Mouse (Mus musculus): ENCODE data around the gene C1ra.
"Not testable (repeated sequence)": the region's sequence is repeated elsewhere in the genome, so short reads cannot be mapped to it uniquely, and the experiment has no call there.

Gene C1ra

DNA sequence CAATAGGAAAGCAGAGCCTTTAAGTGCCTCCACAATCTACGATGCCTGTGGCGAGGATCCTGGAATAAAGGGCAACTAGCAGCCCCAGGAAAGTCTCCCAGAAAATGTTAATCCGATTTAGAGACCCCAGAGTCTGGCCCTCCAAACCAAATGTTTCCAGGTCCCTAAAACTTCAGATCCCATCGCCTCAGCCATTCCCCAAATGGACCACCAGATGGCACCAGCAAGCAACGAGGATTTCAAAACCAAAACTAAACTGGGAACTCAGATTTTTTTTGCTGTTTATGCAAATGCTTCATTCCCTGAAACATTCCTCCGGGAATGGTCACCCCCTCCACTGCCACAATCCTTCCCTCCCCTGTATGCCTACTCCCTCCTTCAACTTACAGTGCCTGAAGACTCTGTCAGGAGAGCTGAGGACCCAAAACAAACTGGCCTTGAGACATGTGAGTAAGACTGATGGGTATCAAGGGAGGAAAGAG, at the start of gene C1ra:
C1ra (plus strand) TSS at position 51 of the 482 bp plus-strand sequence.
- peak; percentile 43 for DNase-seq

GRCm38 (mm10) chr6:124463881-124464291, 48.3 kb upstream of the C1ra start:
- peak; percentile 36 for DNase-seq

DNA sequence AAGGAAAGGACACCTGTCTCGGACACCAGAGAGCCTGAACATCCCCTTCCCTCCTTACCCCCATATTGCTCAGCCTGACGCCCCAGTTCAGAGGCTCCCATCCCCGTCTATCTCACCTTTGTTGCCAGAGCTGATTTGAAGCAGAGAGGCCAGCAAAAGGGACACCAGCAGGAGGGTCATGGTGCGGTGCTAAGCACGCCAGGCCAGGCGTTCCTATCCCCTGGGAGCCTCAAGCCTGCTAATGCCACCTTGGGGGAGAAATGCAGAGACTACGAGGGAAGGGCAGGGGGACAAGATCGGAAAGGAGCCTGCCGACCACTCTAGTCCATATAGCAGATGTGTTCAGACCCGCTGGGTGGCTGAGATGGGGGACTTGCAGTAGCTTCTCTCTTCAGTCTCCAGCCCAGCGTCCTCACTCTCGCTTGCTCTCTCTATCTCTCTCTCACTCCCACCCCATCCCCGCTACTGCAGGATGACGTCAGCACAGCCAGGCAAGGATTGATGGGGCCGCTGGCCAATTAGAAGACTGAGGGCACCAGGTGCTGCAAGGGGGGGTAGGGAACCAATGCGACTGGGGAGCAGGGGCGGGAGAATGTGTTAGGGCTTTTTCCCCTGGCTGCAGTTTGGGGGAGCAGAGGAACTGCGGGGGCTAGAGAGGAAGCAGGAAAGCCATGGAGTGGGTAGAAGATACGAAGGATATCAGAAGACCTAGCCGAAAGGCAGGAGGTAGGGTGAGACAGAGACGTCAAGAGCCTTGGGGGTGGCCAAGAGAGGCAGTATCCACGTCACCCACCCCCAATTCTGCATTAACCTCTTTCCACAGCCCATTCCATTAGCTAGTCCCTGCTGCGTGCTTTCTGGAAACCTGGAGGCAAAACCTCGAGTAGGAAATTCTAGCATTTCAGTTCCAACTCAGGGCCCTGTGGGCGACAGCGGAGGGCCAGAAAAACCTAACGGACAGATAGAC, 47.6 kb upstream of the C1ra start, which contains the start of gene Clstn3:
Clstn3 (minus strand) TSS at position 490 of the 967 bp plus-strand sequence.
- DNase-seq = peak; percentile 94

GRCm38 (mm10) chr6:124465299-124465698, 46.9 kb upstream of the C1ra start:
- DNase-seq = no peak

- no peak for DNase-seq
Observed at GRCm38 (mm10) chr6:124465729-124466128, 46.5 kb upstream of the C1ra start.

DNA sequence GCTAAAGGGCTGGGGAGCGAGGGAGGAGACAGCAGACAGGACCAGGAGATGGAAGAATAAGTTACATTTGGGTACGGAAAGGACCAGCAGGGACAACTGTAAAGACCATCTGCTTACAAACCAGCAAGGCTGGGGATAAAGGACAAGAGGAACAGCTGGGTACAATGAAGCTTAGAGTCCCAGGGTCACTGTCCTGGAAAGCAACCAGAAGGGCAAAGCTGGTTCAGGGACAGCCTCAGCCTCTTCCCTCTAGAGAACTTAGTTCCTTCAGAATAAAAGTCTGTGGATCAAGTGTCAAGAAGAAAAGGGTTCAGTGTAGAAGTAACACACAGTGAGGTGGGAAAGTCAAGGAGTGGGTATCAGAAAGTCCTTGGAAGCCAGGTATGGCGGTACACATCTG, 41.1 kb upstream of the C1ra start:
- DNase-seq = no peak

DNA sequence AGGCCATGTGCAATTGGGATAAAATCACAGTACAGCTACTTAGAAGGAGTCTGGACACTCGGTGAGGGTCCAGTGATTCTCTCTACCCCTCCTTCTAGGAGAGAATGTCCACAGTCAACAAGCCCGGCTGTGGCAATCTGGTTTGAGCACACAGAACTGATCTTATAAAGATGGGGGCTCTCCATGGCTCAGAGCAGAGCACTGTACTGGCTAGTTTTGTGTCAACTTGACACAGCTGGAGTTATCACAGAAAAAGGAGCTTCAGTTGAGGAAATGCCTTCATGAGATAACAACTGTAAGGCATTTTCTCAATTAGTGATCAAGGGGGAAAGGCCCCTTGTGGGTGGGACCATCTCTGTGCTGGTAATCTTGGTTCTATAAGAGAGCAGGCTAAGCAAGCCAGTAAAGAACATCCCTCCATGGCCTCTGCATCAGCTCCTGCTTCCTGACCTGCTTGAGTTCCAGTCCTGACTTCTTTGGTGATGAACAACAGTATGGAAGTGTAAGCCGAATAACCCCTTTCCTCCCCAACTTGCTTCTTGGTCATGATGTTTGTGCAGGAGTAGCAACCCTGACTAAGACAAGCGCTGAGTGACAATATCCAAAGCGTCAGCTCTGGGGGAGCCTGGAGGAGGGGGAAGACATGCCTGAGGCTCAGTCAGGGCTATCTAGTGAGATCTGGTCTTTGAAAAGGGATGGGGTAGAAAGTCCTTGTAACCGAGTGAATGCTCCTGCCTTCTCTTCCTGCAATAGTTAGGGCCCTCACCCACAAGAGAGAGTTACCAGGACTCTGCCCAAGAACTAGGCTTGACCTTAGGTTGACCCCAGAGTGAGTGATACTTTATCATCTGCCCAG, 40.2 kb upstream of the C1ra start:
- not testable (repeated sequence) for DNase-seq

- DNase-seq = no peak
Observed at GRCm38 (mm10) chr6:124472801-124473200, 39.4 kb upstream of the C1ra start.

- DNase-seq = no peak
Observed at GRCm38 (mm10) chr6:124474621-124475020, 37.6 kb upstream of the C1ra start.

- DNase-seq = not testable (repeated sequence)
Observed at GRCm38 (mm10) chr6:124475335-124476075, 36.7 kb upstream of the C1ra start.

GRCm38 (mm10) chr6:124476216-124476615, 36.0 kb upstream of the C1ra start:
- no peak for DNase-seq

DNA sequence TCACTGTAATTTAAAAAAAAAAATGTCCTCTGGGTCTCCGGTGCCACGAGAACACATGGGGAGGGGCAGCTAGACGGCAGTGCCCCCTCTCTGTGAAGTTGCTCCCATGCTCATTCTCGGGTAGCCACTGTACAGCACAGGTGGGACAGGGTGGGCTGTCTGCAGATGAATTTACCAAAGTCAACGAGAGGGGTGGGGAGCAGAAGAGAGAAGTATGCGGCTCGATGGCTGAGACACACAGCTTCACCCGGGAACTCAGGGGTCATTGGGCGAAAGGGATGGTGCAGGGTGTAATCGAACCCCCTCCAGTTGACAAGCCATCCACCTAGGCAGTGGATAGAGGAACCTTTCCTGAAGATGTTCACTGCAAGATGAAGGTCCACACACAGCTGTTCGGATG, 35.4 kb upstream of the C1ra start:
- DNase-seq = no peak

GRCm38 (mm10) chr6:124477221-124477655, 35.0 kb upstream of the C1ra start:
- no peak for DNase-seq

- no peak for DNase-seq
Observed at GRCm38 (mm10) chr6:124477922-124478651, 34.1 kb upstream of the C1ra start.

- no peak for DNase-seq
Observed at GRCm38 (mm10) chr6:124478874-124479572, 33.2 kb upstream of the C1ra start.

DNA sequence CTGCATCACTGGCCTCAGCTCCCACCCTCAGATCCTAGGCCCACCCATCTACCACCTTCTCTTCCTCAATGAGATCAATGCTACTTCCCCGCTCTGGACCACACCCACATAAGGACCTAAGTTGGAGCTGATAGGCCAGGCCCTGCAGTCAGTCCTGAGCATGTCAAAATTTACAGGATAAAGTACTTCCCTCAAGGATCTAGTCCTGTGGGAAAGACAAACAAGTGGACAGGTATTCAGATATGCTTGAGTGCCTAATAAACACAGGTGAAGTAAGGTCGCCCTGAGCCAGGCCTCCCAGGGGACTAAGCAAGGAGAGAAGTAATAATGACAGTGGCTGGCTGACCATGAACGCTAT, 32.7 kb upstream of the C1ra start:
- DNase-seq = no peak

DNA sequence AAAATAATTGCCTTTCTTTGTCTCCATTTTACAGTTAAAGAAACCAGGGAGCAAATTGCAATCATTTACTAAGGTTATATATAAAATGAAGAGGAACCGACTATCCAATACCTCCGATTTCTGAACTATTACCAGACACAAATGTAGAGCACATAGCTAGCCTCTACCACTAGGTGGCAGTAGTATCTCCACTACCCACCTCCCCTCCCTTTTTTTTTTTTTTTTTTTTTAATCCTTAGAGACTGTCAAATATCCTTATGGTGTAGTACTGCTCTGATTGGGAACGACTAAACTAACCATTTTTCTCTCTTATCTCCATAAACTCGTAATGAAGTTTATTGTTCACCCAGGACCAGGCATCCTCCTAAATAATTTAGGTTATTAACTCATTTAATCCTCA, 31.9 kb upstream of the C1ra start:
- no peak for DNase-seq

DNA sequence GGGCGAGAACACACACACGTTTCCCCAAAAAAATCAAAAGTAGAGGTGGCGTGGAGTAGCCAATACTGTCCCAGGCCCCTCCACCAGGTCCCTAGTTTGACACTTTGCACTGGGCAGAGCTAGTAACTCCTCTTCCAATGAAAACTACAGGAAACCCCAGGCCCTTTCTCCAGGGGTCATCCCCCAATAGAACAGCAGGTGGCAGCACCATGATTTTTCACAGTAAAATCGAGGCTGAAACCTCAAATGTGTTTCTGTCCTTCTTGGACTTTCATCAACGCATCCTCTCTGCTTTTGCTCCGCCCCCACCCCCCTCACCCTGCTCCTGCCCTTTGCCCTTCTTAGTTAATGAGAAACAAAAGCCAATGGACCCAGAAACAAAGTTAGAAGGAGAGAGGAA, 30.6 kb upstream of the C1ra start:
- no peak for DNase-seq

GRCm38 (mm10) chr6:124483831-124484230, 28.4 kb upstream of the C1ra start:
- DNase-seq = not testable (repeated sequence)

GRCm38 (mm10) chr6:124484851-124485250, 27.4 kb upstream of the C1ra start:
- no peak for DNase-seq
